Mouse (Mus musculus) hindbrain, embryonic 11.5 days (tissue): Measurements from ENCODE around the gene Tff1. TPM values are rescaled to one million over a fixed set of nuclear protein-coding genes. Genes with fewer than 3 reads are reported as not detected.
A peak's percentile ranks its signal among the peaks of the same experiment; 100 is the strongest.

Source experiments
- ATAC-seq: fragments of 200-750 bp; cut with Nextera tagmentation; 2 replicates; pipeline ENCODE4 v1.8.0; 2017; ENCODE audit warnings: mild to moderate bottlenecking, moderate TSS enrichment, moderate library complexity; ENCODE audit not compliant: low FRiP score
- DNase-seq: peaks from one replicate; pipeline ENCODE4 v3.0.0-alpha.2; 2015; ENCODE audit warnings: low spot score
- H3K27ac ChIP-seq: fragments of 300-500 bp; sonication (generic); 2 replicates; pipeline ENCODE4 v1.5.1; 2014; ENCODE audit warnings: mild to moderate bottlenecking, low read depth, low read length
- H3K27me3 ChIP-seq: fragments of 300-500 bp; sonication (generic); 2 replicates; pipeline ENCODE4 v1.6.1; 2014; ENCODE audit warnings: mild to moderate bottlenecking, low read length, moderate library complexity, mixed read lengths; ENCODE audit not compliant: control insufficient read depth, insufficient read depth
- H3K36me3 ChIP-seq: fragments of 300-500 bp; sonication (generic); 2 replicates; pipeline ENCODE4 v1.6.1; 2014; ENCODE audit warnings: mild to moderate bottlenecking, low read length, moderate library complexity, mixed read lengths; ENCODE audit not compliant: control insufficient read depth, insufficient read depth
- H3K4me1 ChIP-seq: fragments of 300-500 bp; sonication (generic); replicated peaks from 2 replicates; pipeline ENCODE4 v1.6.1; 2014; ENCODE audit warnings: low read length, mixed read lengths; ENCODE audit not compliant: control insufficient read depth, insufficient read depth
- H3K4me2 ChIP-seq: fragments of 300-500 bp; sonication (generic); replicated peaks from 2 replicates; pipeline ENCODE4 v1.6.1; 2014; ENCODE audit warnings: mild to moderate bottlenecking, low read depth, low read length
- H3K4me3 ChIP-seq: fragments of 300-500 bp; sonication (generic); 2 replicates; pipeline ENCODE4 v1.5.1; 2014; ENCODE audit warnings: low read depth, low read length
- H3K9ac ChIP-seq: fragments of 300-500 bp; sonication (generic); 2 replicates; pipeline ENCODE4 v1.6.1; 2014; ENCODE audit warnings: low read depth, low read length
- H3K9me3 ChIP-seq: fragments of 300-500 bp; sonication (generic); 2 replicates; pipeline ENCODE4 v1.6.1; 2016; ENCODE audit warnings: low read length; ENCODE audit not compliant: control insufficient read depth
- WGBS: fragments of 180-500 bp; shearing (Covaris S2); extraction: QIAGEN DNeasy Blood & Tissue Kit; methylation state at CpG from one replicate; pipeline ENCODE4 v1.1.7; 2014; 5-methylcytosine and 5-hydroxymethylcytosine counted together
- polyA plus RNA-seq: library from polyadenylated mRNA; unstranded; fragments of >200 nt; fragmentation: Nextera tagmentation; extraction: Ambion mirVana; gene quantifications from 2 replicates; pipeline ENCODE4 v1.2.1, GENCODE M21; 2014

Gene Tff1
- polyA plus RNA-seq, 1 experiment from 2014 or later = not detected

DNA sequence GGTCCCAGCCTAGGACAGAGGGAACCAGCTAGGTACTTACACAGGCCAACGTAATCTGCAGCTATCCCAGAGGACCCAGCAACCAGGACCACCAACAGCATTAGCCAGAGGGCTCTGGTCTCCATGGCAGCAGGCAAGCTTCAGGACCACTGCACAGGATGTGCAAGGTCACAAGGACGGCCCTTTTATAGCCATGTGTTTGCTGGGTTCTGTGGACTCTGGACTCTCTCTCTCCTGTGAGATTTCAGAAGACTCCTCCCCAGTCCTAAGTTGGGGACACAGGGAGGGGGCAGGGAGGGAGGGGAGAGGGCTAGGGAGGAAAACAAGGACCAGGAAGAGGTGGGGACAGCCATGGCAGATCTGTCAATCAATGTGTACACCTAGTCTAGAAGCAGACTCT lies 35.6 kb downstream of the Tff1 start, which contains the start of gene Tff3:
Gene Tff3 (minus strand): TSS at position 195 of the 400 bp plus-strand sequence.
- H3K27ac ChIP-seq = no peak within 1 kb of the TSS
- H3K4me1 ChIP-seq = no peaks in the 10 kb centered on the region
- no peak within 1 kb of the TSS for H3K9ac ChIP-seq
- H3K9me3 ChIP-seq = no peaks in the 10 kb centered on the region
- no peak within 1 kb of the TSS for H3K4me2 ChIP-seq
- H3K36me3 ChIP-seq = no peaks in the 10 kb centered on the region
- H3K4me3 ChIP-seq = no peak within 1 kb of the TSS
- DNase-seq = peak; percentile 21
- 8% methylated on average over 2 of the region's 2 CpGs for WGBS
- H3K27me3 ChIP-seq = no peaks in the 10 kb centered on the region
- no peak for ATAC-seq

DNA sequence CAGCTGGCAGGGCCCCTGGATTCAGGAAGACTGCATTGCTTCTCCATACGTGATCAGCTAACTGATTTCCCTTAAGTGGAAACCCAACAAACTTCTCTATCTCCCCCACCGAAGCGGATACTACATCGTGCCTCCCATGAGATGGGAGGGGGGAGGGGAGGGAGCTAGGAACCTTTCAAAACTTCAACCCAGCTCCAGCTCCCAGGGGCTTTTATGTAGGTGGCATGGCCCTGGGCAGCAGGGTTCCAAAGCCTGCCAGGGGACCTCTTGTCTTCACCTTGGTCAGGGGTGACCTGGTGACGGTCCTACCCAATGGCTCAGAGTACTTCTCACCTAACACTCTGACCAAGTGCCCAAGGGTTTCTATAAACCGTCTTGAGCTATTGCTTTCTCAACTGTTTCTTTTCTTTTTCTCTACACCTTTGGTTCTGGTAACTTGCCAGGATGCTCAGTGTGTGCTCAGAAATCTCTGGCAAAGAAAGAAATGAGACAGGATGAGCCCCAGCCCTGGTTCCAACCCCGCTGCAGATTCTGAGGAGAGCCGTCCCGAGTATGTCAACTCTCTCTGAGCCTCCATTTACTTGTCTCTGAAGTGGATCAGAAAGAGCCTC lies 36.3 kb downstream of the Tff1 start:
- 85% methylated on average over 9 of the region's 9 CpGs for WGBS
- Histone ChIP-seq H3K27ac (no peak overlapping the region), H3K36me3 (no peaks in the 10 kb centered on the region), H3K9me3 (no peaks in the 10 kb centered on the region), H3K4me2 (no peak overlapping the region), H3K27me3 (no peaks in the 10 kb centered on the region), H3K4me1 (no peaks in the 10 kb centered on the region), H3K9ac (no peak overlapping the region), H3K4me3 (no peak overlapping the region)
- no peak for DNase-seq
- ATAC-seq = no peak

DNA sequence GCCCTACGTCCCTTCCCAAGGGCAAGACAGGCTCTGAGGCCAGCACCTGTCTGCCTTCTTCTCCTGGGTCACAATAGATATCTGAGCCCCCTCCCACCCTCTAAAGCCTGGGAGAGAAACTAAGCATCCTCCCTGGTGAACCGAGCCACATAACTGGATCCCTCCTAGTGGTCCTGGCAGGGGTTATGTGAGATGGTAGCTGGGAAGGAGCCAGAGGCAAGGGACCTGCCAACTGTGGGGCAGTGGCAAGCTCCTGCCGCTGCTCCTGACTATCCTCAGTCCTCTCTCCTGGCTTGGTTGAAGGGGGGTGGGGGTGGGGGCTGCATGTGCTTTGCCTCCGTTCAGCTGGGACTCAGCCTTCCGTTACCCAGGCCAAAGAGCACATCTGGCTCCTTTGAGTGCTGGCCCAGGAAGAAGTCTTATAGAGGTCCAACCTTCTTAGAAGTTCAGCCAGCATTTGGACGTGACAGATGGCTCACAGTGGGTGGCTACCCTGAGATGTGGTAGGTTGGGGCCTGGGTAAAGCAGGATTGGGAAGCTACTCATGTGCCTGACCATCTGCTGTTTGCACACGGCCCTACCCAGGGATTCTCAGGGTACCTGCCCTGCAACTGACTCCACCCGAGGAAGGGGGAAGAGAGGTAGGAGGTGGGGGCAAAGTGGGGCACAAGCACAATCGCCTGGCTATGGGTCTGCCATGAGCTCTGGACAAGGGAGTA lies 39.4 kb downstream of the Tff1 start:
- H3K27ac ChIP-seq = no peak overlapping the region
- no peak overlapping the region for H3K4me2 ChIP-seq
- WGBS = 52% methylated on average over 9 of the region's 9 CpGs
- no peaks in the 10 kb centered on the region for H3K9me3 ChIP-seq
- no peak overlapping the region for H3K9ac ChIP-seq
- H3K36me3 ChIP-seq = no peaks in the 10 kb centered on the region
- no peaks in the 10 kb centered on the region for H3K4me1 ChIP-seq
- no peak for ATAC-seq
- H3K27me3 ChIP-seq = no peaks in the 10 kb centered on the region
- H3K4me3 ChIP-seq = no peak overlapping the region
- DNase-seq = peak; percentile 34

- Histone ChIP-seq H3K9ac (no peak overlapping the region), H3K4me1 (no peaks in the 10 kb centered on the region), H3K36me3 (no peaks in the 10 kb centered on the region), H3K27ac (no peak overlapping the region), H3K4me2 (no peak overlapping the region), H3K9me3 (no peaks in the 10 kb centered on the region), H3K27me3 (no peaks in the 10 kb centered on the region), H3K4me3 (no peak overlapping the region)
- DNase-seq = peak; percentile 84
- no peak for ATAC-seq
- 20% methylated on average over 8 of the region's 8 CpGs for WGBS
Observed at GRCm38 (mm10) chr17:31121975-31122374, 43.1 kb downstream of the Tff1 start.

GRCm38 (mm10) chr17:31119429-31119828 lies 45.6 kb downstream of the Tff1 start:
- H3K4me1 ChIP-seq = no peaks in the 10 kb centered on the region
- H3K9ac ChIP-seq = no peak overlapping the region
- ATAC-seq = peak; percentile 60
- H3K36me3 ChIP-seq = no peaks in the 10 kb centered on the region
- H3K27ac ChIP-seq = no peak overlapping the region
- no peak overlapping the region for H3K4me3 ChIP-seq
- no peaks in the 10 kb centered on the region for H3K27me3 ChIP-seq
- H3K9me3 ChIP-seq = no peaks in the 10 kb centered on the region
- 6% methylated on average over 7 of the region's 7 CpGs for WGBS
- peak; percentile 86 for DNase-seq
- no peak overlapping the region for H3K4me2 ChIP-seq

DNA sequence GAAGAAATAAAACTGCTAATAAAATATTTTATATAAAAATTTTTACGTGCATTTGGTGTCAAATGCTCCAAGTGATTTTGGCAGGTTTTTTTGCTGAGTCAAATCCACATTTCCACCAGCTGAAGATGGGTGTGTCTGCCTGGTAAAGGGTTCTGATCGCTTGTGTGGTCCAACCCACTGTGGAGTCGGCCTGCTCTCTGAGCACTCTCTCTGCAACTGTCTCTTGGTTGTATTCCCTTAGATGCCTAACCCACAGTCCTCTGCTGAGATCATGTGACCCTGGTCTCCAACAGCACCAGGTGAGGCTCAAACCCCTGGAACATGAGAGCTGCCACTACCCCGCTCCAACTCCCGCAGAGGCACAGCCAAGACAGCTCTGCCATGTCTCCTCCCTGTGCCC lies 47.1 kb downstream of the Tff1 start:
- Histone ChIP-seq H3K4me3 (no peak overlapping the region), H3K9me3 (no peaks in the 10 kb centered on the region), H3K4me1 (peaks cover 3% of the 10 kb centered on the region), H3K9ac (no peak overlapping the region), H3K36me3 (no peaks in the 10 kb centered on the region), H3K4me2 (no peak overlapping the region), H3K27me3 (no peaks in the 10 kb centered on the region), H3K27ac (no peak overlapping the region)
- WGBS = 86% methylated on average over 5 of the region's 5 CpGs
- no peak for DNase-seq
- ATAC-seq = no peak

GRCm38 (mm10) chr17:31116063-31116462 lies 49.0 kb downstream of the Tff1 start:
- no peak overlapping the region for H3K27ac ChIP-seq
- ATAC-seq = no peak
- no peaks in the 10 kb centered on the region for H3K9me3 ChIP-seq
- 57% methylated on average over 6 of the region's 6 CpGs for WGBS
- no peaks in the 10 kb centered on the region for H3K27me3 ChIP-seq
- no peak overlapping the region for H3K4me3 ChIP-seq
- H3K4me2 ChIP-seq = no peak overlapping the region
- H3K9ac ChIP-seq = no peak overlapping the region
- H3K4me1 ChIP-seq = peaks cover 3% of the 10 kb centered on the region
- DNase-seq = no peak
- no peaks in the 10 kb centered on the region for H3K36me3 ChIP-seq

GRCm38 (mm10) chr17:31113191-31113856 lies 51.8 kb downstream of the Tff1 start:
- Histone ChIP-seq H3K4me2 (no peak overlapping the region), H3K4me1 (peaks cover 3% of the 10 kb centered on the region), H3K9ac (peak overlapping the region; percentile 21; the same call in 1 of the 2 replicates), H3K27ac (no peak overlapping the region), H3K9me3 (no peaks in the 10 kb centered on the region), H3K4me3 (no peak overlapping the region), H3K36me3 (no peaks in the 10 kb centered on the region), H3K27me3 (no peaks in the 10 kb centered on the region)
- WGBS = 33% methylated on average over 9 of the region's 9 CpGs
- ATAC-seq (no peak), DNase-seq (peak; percentile 43)
